Mouse (Mus musculus): ENCODE results near the gene Alms1. TPM values are rescaled to one million over a fixed set of nuclear protein-coding genes. Genes with fewer than 3 reads are reported as not detected.

Gene Alms1
- 1 to 10 TPM; 6.5 to 8.2 TPM for total RNA-seq (2021)
- long read RNA-seq, experiment 1, partial matches to known transcripts: 2 of 2 reads
- long read RNA-seq, experiment 1, other reads (novel, unspliced or antisense): 0 of 2 reads
- long read RNA-seq, experiment 2: 0 reads

DNA sequence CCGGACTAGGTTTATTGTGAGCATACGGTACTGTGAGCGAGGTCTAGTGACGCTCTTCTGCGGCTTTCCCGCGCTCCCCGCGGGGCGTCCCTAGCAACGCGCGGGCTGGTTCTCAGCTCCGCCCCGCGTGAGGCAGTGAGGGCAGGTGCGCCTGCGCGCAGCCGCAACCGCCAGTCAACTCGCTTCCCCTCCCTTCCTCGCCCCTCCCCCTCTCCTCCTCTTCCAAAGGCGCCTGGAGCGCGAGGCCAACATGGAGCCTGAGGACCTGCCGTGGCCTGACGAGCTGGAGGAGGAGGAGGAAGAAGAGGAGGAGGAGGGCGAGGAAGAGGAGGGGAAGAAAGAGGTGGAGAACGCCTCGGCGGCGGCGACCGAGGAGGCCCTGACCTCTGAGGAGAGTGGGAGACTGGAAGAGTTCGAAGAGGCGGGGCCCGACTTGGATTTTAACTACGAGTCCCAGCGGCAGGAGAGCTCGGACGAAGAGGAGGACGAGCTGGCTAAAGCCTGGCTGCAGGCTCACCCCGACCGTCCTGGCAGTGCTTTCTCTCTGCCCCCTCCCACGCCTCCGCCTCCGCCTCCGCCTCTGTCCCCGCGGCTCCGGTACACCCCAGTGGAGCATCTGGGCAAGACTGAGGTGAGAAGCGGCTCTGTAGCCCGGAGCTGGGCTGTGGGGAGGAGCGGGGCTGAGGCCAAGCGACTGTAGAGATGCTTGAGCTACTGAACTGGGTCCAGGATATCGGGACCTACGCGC, at the start of gene Alms1:
TSS of gene Alms1 (plus strand) at position 136 of the 748 bp plus-strand sequence.
- Histone ChIP-seq H3K27ac (peak within 1 kb of the TSS; percentile 85), H3K4me3 (peak within 1 kb of the TSS; percentile 95)
- peak; percentile 94 for DNase-seq (ENCODE audit: low spot score in 2 of 2)
- TF ChIP-seq CTCF (conservative IDR thresholded peaks at IDR 0.05): no peak

GRCm38 (mm10) chr6:85543351-85544175, 43.8 kb upstream of the Alms1 start:
- H3K27ac ChIP-seq: no peak overlapping the region
- no peak overlapping the region for H3K4me3 ChIP-seq
- TF ChIP-seq CTCF (conservative IDR thresholded peaks at IDR 0.05): no peak
- DNase-seq (ENCODE audit: low spot score in 2 of 2): no peak

GRCm38 (mm10) chr6:85544251-85544881, 43.0 kb upstream of the Alms1 start:
- TF ChIP-seq CTCF (conservative IDR thresholded peaks at IDR 0.05): no peak
- peak overlapping the region; percentile 41 for H3K4me3 ChIP-seq
- H3K27ac ChIP-seq: peak overlapping the region; percentile 49; the same call in 1 of the 2 replicates
- peak; percentile 29 to 75 for DNase-seq (ENCODE audit: low spot score in 2 of 2)

DNA sequence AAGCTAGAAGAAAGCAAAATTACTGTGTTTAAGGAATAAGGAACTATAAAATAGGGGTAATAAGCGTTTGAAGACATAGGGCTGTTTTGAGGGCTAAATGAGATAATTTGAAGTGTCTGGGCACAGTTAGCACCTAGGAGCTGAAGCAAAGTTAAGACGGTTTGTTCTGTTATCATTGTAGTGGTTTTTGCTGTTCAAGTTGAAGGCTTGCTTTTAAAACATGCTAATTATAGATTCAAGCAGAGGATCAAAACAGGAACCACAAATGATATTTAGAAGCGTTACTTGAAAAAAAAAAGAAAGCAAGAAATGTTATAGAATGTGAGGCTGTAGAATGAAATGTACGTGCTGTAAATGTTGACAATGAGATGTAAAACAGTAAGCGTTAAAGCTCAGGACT, 39.7 kb upstream of the Alms1 start:
- Histone ChIP-seq H3K4me3 (no peak overlapping the region), H3K27ac (no peak overlapping the region)
- no peak for DNase-seq (ENCODE audit: low spot score in 2 of 2)
- TF ChIP-seq CTCF (conservative IDR thresholded peaks at IDR 0.05): no peak

GRCm38 (mm10) chr6:85562374-85562773, 25.0 kb upstream of the Alms1 start:
- peak; percentile 54 for TF ChIP-seq CTCF (conservative IDR thresholded peaks at IDR 0.05)
- Histone ChIP-seq H3K4me3 (no peak overlapping the region), H3K27ac (no peak overlapping the region)
- no peak for DNase-seq (ENCODE audit: low spot score in 2 of 2)

- Histone ChIP-seq H3K4me3 (no peak overlapping the region), H3K27ac (no peak overlapping the region)
- DNase-seq (ENCODE audit: low spot score in 2 of 2): no peak
- TF ChIP-seq CTCF (conservative IDR thresholded peaks at IDR 0.05): no peak
Measured at GRCm38 (mm10) chr6:85572816-85573215, 14.5 kb upstream of the Alms1 start.

DNA sequence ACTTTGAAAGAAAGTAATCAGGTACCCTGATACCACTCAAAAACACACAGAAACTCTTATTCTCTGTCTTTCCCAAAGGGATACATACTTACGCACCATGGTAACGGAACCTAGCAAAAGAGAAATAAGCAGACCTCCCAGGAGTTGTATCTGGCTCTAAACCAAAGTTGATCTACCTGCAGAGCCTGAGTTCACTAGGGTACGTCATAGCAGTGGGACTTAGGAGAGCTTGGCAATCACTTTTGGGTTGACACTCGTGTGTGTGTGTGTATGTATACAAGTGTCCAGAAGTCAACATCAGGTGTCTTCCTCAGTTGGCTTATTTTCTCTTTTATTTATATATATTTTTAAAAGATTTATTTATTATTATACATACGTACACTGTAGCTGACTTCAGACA, 5.6 kb upstream of the Alms1 start:
- H3K27ac ChIP-seq: no peak overlapping the region
- H3K4me3 ChIP-seq: no peak overlapping the region
- TF ChIP-seq CTCF (conservative IDR thresholded peaks at IDR 0.05): no peak
- DNase-seq (ENCODE audit: low spot score in 2 of 2): no peak

DNA sequence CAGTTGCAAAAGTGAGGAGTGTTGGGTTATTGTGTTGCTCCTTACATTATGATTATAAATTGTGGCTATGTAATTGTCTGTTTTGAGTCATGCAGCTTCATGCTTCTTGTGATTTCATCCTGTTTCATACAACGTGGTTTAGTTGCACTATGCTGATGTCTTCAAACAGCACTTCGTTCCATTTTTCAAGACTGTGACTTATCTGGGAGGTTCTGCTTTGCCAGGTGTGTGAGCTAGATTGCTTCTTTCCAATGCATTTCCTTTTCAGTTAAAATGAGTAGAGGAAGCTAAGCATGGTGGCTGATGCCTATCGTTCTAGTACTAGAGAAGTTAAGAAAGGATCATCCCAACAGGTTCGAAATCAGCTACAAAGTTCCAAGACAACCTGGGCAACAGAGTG, 2.7 kb upstream of the Alms1 start:
- no peak for DNase-seq (ENCODE audit: low spot score in 2 of 2)
- Histone ChIP-seq H3K27ac (no peak overlapping the region), H3K4me3 (no peak overlapping the region)
- TF ChIP-seq CTCF (conservative IDR thresholded peaks at IDR 0.05): no peak

GRCm38 (mm10) chr6:85586805-85587367, 445 bp upstream of the Alms1 start:
- Histone ChIP-seq H3K4me3 (peak overlapping the region; percentile 95), H3K27ac (no peak overlapping the region)
- no peak for DNase-seq (ENCODE audit: low spot score in 2 of 2)
- peak; percentile 64 for TF ChIP-seq CTCF (conservative IDR thresholded peaks at IDR 0.05)

DNA sequence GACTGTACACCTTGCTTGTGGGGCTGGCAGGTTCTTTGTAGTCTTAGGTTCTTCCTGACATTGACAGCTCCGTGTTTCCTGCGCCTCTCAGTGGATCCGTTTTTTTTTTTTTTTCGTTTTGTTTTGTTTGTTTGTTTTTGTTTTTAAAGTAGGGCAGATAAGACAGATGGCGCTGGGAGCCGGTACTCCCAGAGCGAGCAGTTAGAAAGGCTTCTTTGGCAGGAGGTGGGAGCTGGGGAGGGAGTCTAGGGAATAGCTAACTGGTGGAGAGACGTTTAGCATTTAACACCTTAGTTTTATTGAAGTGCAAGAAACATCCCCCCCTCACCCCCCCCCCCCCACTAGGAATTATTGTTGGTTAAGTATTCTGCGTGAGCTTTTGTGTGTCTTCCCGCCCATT, 833 bp downstream of the Alms1 start:
- H3K4me3 ChIP-seq: peak overlapping the region; percentile 95
- H3K27ac ChIP-seq: peak overlapping the region; percentile 85
- no peak for TF ChIP-seq CTCF (conservative IDR thresholded peaks at IDR 0.05)
- DNase-seq (ENCODE audit: low spot score in 2 of 2): no peak

DNA sequence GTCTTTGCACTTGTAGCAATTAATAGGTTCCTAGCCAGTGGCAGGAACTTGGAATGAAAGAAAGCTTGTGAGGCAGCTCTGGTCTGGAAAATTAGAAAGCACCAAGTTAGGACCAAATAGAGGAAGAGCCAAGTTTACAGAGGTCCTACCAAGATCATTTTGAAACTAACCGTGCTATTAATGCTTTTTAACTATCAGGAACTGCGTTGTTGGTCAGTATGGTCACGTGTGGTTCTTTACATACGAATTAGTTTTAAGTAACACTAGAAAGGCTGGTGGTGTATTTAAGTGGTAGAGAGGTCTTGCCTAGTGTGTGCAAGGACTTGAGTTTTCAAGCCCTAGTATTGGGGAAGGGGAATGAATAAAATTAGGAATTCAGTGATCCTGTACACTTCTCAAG, 1.2 kb downstream of the Alms1 start:
- Histone ChIP-seq H3K27ac (no peak overlapping the region), H3K4me3 (peak overlapping the region; percentile 95)
- no peak for DNase-seq (ENCODE audit: low spot score in 2 of 2)
- TF ChIP-seq CTCF (conservative IDR thresholded peaks at IDR 0.05): no peak

DNA sequence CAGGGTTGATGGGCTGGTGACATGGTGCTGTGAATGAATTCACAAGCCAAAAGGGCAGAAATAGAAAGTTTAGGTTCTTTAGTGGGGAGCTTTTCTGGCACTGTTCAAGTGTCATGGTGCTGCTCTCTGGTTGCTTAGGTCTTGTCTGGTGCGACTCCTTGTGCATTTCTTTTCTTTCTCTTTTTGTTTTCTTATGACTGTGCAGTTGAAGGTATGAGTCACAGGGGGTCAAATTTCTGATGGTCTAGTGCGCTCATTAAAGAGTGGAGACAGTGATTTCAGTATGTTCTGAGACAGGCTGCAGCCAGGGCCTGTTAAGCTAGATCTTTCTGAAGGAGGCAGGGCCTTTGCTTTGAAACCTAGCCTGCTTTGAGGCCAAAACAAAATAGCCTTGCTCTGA, 2.8 kb downstream of the Alms1 start:
- Histone ChIP-seq H3K4me3 (no peak overlapping the region), H3K27ac (no peak overlapping the region)
- no peak for TF ChIP-seq CTCF (conservative IDR thresholded peaks at IDR 0.05)
- DNase-seq (ENCODE audit: low spot score in 2 of 2): no peak

DNA sequence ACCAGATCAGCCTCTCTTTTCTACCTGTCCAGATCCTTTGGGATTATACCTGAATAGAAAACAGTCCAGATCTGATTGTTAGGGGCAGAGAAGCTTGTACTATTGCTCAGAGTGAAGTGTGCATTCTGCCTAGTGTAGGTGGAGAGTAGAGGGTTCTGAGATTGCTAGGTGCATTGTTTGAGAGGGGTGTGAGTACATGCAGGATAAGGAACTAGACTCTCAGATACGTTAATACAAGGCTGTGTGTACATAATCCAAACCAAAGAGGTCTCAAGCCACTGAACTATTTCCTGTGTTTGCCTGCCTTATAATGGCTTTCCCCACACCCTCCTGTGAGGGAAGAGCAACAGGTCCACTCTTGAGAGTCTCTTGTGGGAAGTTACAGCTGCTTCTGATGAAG, 12.0 kb downstream of the Alms1 start:
- no peak for DNase-seq (ENCODE audit: low spot score in 2 of 2)
- H3K27ac ChIP-seq: no peak overlapping the region
- TF ChIP-seq CTCF (conservative IDR thresholded peaks at IDR 0.05): no peak
- H3K4me3 ChIP-seq: no peak overlapping the region

Data from layer of hippocampus, adult 2 months (tissue).